Mouse (Mus musculus) intestine, postnatal 0 days (tissue): ENCODE data around the gene Zdhhc18. TPM values are rescaled to one million over a fixed set of nuclear protein-coding genes. Genes with fewer than 3 reads are reported as not detected.

Experiments used
- ATAC-seq: fragments of 200-750 bp; cut with Nextera tagmentation; 2 replicates; pipeline ENCODE4 v1.8.0; 2017; ENCODE audit warnings: mild to moderate bottlenecking, moderate TSS enrichment, moderate library complexity
- H3K27ac ChIP-seq: fragments of 300-500 bp; sonication (generic); 2 replicates; pipeline ENCODE4 v1.5.1; 2014; ENCODE audit warnings: mild to moderate bottlenecking, low read depth, low read length, moderate library complexity
- H3K27me3 ChIP-seq: fragments of 300-500 bp; sonication (generic); replicated peaks from 2 replicates; pipeline ENCODE4 v1.6.1; 2014; ENCODE audit warnings: low read length, mixed read lengths; ENCODE audit not compliant: control insufficient read depth, insufficient read depth
- H3K36me3 ChIP-seq: fragments of 300-500 bp; sonication (generic); 2 replicates; pipeline ENCODE4 v1.6.1; 2014; ENCODE audit warnings: mild to moderate bottlenecking, moderate library complexity; ENCODE audit not compliant: control insufficient read depth, insufficient read depth
- H3K4me1 ChIP-seq: fragments of 300-500 bp; sonication (generic); replicated peaks from 2 replicates; pipeline ENCODE4 v1.6.1; 2014; ENCODE audit warnings: antibody characterized with exemption, low read length, mixed read lengths; ENCODE audit not compliant: control insufficient read depth, insufficient read depth
- H3K4me2 ChIP-seq: fragments of 300-500 bp; sonication (generic); replicated peaks from 2 replicates; pipeline ENCODE4 v1.6.1; 2014; ENCODE audit warnings: low read depth, mild to moderate bottlenecking, moderate library complexity
- H3K4me3 ChIP-seq: fragments of 300-500 bp; sonication (generic); 2 replicates; pipeline ENCODE4 v1.5.1; 2014; ENCODE audit warnings: low read depth, low read length
- H3K9ac ChIP-seq: fragments of 300-500 bp; sonication (generic); 2 replicates; pipeline ENCODE4 v1.6.1; 2014; ENCODE audit warnings: mild to moderate bottlenecking, low read depth, low read length
- H3K9me3 ChIP-seq: fragments of 300-500 bp; sonication (generic); 2 replicates; pipeline ENCODE4 v1.6.1; 2016; ENCODE audit warnings: mixed run types; ENCODE audit not compliant: control insufficient read depth
- CTCF ChIP-seq: sonication (generic); IDR thresholded peaks from 2 replicates; pipeline ENCODE4 v1.5.1; 2016; ENCODE audit warnings: low read depth, mild to moderate bottlenecking, control low read depth, antibody characterized with exemption, moderate library complexity
- WGBS: fragments of 180-500 bp; shearing (Covaris S2); extraction: QIAGEN DNeasy Blood & Tissue Kit; methylation state at CpG from one replicate; pipeline ENCODE4 v1.1.7; 2014; 5-methylcytosine and 5-hydroxymethylcytosine counted together
- polyA plus RNA-seq: library from polyadenylated mRNA; unstranded; fragments of >200 nt; fragmentation: Nextera tagmentation; extraction: Ambion mirVana; gene quantifications from 2 replicates; pipeline ENCODE4 v1.2.1, GENCODE M21; 2015

The Zdhhc18 gene
- polyA plus RNA-seq, 1 experiment from 2014 or later: 2.3 TPM

DNA sequence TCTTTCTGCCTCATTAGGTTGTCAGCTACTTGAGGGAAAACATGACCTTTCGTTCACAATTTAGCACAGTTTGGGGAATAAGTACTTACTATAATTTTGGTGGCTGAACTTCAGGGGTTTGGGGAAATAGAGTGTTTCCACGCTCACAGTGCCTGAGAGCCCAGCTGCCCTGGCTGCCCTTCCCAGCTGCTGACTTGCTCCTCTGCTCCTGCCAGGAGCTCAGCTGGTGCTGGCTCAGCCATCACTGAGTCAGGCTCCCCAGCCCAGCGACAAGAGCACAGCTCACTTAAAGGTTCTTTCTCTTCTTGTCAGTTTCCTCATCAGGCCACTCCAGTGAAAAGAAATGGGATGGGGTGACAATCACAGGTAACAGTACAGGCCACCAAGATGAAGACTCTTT, 18.6 kb upstream of the Zdhhc18 start:
- Histone ChIP-seq H3K9me3 (no peaks in the 10 kb centered on the region), H3K4me3 (no peak overlapping the region), H3K4me1 (peaks cover 4% of the 10 kb centered on the region; the same call in 1 of the 2 replicates), H3K27ac (no peak overlapping the region), H3K9ac (no peak overlapping the region), H3K27me3 (no peaks in the 10 kb centered on the region), H3K4me2 (no peak overlapping the region), H3K36me3 (peaks cover 21% of the 10 kb centered on the region)
- WGBS: 87% methylated on average over 3 of the region's 3 CpGs
- TF ChIP-seq CTCF: no peak
- no peak for ATAC-seq

DNA sequence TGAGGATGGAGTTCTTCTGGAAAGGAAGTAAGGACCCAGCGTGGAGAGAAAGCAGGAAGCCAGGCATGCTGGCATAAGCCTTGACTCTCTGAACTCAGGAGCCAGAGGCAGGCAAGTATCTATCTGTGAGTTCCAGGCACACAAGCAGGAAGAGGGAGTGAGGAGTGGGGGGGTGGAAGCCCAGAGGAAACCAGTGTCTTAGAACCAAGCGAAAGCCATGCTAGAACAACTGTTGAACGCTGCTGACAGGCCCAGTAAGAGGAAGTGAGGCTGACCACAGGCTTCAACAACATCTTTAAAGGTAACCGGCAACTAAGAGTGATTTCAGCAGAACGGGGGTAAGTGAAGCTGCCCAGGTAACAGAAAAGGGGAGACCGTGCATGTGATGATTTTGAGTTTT, 16.2 kb upstream of the Zdhhc18 start:
- 83% methylated on average over 6 of the region's 6 CpGs for WGBS
- H3K4me3 ChIP-seq: no peak overlapping the region
- no peak for TF ChIP-seq CTCF
- no peaks in the 10 kb centered on the region for H3K9me3 ChIP-seq
- no peak overlapping the region for H3K27ac ChIP-seq
- H3K4me2 ChIP-seq: no peak overlapping the region
- no peaks in the 10 kb centered on the region for H3K27me3 ChIP-seq
- peaks cover 25% of the 10 kb centered on the region for H3K36me3 ChIP-seq
- no peak for ATAC-seq
- no peak overlapping the region for H3K9ac ChIP-seq
- peaks cover 4% of the 10 kb centered on the region; the same call in 1 of the 2 replicates for H3K4me1 ChIP-seq

DNA sequence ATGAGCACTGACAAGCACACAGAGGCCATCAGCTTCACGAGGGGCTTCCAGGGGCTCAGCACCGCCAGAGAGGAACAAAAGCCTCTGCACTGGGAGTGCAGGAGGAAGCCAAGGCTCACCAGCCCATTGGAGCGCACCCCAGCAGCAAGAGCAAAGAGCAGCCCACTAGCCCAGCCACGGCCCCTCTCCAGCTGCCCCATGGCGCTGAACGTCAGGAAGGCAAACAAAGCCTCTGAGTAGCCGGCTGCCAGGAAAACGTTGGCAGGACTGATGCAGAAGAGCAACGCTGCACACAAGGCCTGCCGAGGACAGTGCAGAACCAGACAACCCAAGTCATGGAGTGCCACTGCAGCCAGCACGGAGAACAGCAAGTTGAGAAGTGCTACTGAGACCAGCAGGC, 15.2 kb upstream of the Zdhhc18 start:
- H3K4me1 ChIP-seq: peaks cover 4% of the 10 kb centered on the region; the same call in 1 of the 2 replicates
- H3K27ac ChIP-seq: no peak overlapping the region
- H3K4me3 ChIP-seq: no peak overlapping the region
- ATAC-seq: no peak
- H3K4me2 ChIP-seq: no peak overlapping the region
- H3K9me3 ChIP-seq: no peaks in the 10 kb centered on the region
- no peaks in the 10 kb centered on the region for H3K27me3 ChIP-seq
- 57% methylated on average over 11 of the region's 11 CpGs for WGBS
- TF ChIP-seq CTCF: no peak
- no peak overlapping the region for H3K9ac ChIP-seq
- peaks cover 25% of the 10 kb centered on the region for H3K36me3 ChIP-seq

DNA sequence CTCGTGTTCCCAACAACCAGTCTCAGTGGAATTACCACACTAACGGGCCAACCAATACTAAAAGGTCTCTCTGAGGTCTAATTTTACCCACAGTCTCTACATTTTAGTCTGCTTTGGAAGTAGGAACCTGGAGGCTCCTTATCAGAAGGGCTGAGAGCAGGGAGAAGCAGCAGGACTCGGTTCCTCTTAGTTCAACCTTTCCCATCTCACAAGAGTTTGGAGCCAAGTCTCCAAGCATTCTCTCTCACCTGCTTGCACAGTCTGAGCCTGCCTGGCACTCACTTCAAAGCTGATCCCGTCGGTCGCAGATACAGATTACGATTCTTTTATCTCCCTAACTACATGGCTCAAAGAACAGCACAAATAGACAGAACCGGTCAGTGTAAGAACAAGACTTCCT, 13.0 kb upstream of the Zdhhc18 start:
- Histone ChIP-seq H3K27me3 (no peaks in the 10 kb centered on the region), H3K9me3 (no peaks in the 10 kb centered on the region), H3K27ac (no peak overlapping the region), H3K9ac (no peak overlapping the region), H3K36me3 (peaks cover 18% of the 10 kb centered on the region), H3K4me2 (no peak overlapping the region), H3K4me1 (peaks cover 4% of the 10 kb centered on the region; the same call in 1 of the 2 replicates), H3K4me3 (no peak overlapping the region)
- 51% methylated on average over 8 of the region's 8 CpGs for WGBS
- TF ChIP-seq CTCF: no peak
- ATAC-seq: no peak

DNA sequence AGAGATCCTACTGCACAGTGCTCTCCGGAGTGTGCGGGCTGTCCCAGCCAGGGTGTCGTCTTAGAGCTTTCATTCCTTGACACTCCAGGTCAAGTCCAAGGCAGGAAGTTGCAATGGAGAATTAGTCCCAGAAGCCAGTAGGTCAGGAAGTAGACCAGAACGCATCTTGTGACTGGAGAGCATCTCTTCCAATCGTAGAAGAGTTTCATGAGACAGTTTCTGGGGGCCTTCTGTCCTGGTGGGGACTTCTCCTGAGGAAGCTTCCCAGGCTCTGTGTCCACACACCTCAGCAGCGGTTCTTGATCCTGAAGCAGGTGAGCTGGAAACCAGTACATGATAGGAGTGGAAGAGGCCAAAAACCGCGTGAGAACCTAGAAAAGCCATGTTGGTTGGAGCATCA, 12.5 kb upstream of the Zdhhc18 start:
- H3K27ac ChIP-seq: no peak overlapping the region
- ATAC-seq: no peak
- H3K4me2 ChIP-seq: no peak overlapping the region
- H3K36me3 ChIP-seq: peaks cover 13% of the 10 kb centered on the region; the same call in 1 of the 2 replicates
- peaks cover 4% of the 10 kb centered on the region; the same call in 1 of the 2 replicates for H3K4me1 ChIP-seq
- no peak for TF ChIP-seq CTCF
- H3K4me3 ChIP-seq: no peak overlapping the region
- no peaks in the 10 kb centered on the region for H3K27me3 ChIP-seq
- H3K9me3 ChIP-seq: no peaks in the 10 kb centered on the region
- 87% methylated on average over 8 of the region's 8 CpGs for WGBS
- no peak overlapping the region for H3K9ac ChIP-seq

DNA sequence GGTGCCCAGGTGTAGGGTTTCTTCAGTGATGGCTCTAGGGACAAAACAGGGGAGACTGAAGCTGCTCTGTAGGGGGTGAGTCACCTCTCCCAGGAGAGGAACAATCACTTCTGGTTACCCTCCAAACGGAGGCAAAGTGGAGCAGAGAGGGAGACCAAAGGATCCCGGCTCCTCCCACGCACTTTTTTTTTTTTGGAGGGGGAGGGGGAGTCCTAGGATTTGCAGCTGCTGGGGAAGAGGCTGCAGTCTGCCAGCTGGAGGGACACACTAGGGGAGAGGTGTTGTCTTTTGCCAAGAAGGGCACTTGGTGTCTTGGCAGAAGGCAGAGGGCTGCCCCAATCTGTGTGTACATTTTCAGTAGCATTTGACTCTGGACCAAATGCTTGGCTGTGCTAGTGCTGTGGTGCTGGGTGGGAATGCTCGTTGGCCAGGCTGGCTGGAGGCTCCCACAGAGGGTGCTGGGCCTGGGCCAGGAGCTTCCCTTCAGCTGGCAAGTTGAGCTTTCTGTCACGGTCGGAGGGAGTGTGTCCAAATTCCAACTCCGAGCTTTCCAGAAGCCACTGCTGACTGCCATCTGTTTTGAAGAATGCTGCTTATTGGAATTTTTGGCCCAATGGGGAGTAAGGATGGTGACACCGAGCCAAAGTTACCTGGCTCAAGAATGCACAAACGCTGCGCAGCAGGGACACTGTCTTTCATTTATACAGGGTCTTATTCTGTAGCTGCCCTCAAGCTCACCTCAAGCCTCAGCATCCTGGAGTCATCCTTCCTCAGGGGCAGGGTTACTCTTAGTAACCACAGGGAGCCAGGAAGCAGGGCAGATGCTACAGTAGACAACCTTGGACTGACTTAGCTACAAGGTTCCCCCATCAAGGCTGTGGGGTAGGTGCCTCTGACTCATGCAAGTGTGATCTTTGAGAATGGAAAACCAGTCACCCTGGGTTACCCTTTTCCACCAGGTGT, 10.5 kb upstream of the Zdhhc18 start:
- H3K27ac ChIP-seq: peak overlapping the region; percentile 67
- 20% methylated on average over 10 of the region's 10 CpGs for WGBS
- peak; percentile 34 for ATAC-seq
- no peaks in the 10 kb centered on the region for H3K9me3 ChIP-seq
- H3K4me3 ChIP-seq: peak overlapping the region; percentile 13; the same call in 1 of the 2 replicates
- H3K9ac ChIP-seq: peak overlapping the region; percentile 32; the same call in 1 of the 2 replicates
- no peak for TF ChIP-seq CTCF
- peak overlapping the region; percentile 61 for H3K4me2 ChIP-seq
- H3K27me3 ChIP-seq: no peaks in the 10 kb centered on the region
- peaks cover 4% of the 10 kb centered on the region; the same call in 1 of the 2 replicates for H3K4me1 ChIP-seq
- H3K36me3 ChIP-seq: peaks cover 11% of the 10 kb centered on the region; the same call in 1 of the 2 replicates
